Mouse (Mus musculus): ENCODE results near the gene Gpam. TPM values are rescaled to one million over a fixed set of nuclear protein-coding genes. Genes with fewer than 3 reads are reported as not detected.
A peak's percentile ranks its signal among the peaks of the same experiment; 100 is the strongest.

Gpam gene
- polyA plus RNA-seq, 3 experiments from 2014 or later = 1.7 to 2.4 (median 1.9) TPM

DNA sequence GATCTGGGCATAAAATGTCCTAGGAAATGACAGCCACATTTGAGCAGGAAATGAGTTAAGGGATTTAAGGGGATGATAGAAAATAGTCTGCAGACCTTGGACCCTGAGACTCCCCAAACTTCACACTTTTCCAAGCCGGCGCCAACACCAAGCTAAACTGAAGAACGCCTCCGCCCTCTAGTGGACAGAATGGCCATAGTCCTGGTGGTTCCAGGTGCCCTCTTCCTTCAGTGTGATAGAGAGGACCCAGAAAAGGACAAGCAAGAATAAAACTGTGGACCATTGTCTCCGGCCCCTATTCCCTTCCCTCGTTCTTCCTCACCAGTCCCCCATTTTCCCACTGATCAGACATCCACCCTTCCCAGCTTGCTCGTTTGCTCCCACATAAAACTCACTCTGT lies 66.1 kb downstream of the Gpam start:
- ATAC-seq = peak; percentile 42

DNA sequence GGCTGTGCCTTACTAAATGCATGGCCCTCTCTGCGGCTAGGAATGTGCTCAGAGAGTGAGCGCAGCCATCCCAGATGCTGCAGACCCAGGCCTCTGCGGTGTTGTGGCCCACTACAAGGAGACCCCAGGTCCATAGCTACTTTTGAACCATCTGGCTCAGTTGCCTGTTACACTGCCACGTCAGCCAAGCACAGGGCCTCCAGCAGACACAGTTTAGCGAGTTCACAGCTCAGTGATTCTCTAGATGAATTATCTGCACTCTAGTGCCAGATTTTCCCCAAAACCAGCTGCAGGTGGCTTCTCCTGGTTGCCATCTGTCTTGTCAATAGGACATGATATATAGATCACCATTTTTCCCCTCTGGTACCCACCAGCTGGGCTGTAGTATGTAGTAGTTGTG lies 69.6 kb downstream of the Gpam start:
- no peak for ATAC-seq

- no peak for ATAC-seq
Measured at GRCm38 (mm10) chr19:55055634-55056269, 71.3 kb downstream of the Gpam start.

DNA sequence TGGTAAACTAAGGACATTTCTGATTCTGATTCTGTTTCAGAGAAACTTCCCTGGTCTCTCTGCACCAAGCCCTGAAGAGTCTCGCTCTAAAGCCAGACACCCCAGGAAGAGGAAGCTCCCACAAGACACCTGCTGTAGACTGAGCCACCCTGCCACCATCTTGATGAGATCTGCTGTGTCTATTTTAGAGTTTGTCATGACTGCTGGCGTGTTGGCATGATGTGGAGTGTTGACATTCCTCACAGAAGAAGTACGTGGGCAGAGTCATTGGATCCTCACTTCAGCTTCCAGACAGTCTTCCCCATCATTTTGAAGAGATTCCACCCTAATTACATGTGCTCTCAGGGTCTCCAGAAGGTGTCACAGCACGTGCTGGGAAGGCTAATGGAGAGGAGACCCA lies 73.9 kb downstream of the Gpam start:
- ATAC-seq = no peak

DNA sequence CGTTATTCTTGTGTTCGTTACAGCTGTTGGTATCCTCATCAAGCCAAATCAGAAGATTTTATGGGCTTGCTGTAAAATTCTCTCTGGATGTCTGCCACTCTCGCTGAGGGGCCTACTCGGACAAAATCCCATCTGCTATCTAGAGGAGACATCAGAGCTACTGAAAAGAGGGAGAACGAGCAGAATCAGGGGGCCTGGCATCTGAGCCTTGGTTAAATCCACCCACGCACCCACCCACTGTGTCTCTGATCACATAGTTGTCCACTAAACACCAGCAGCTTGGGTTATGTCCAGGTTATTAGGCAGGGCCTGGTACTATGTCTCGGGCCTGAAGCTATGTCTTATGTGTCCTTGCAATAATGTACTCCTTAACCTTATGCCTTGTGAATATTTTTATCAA lies 89.6 kb downstream of the Gpam start:
- no peak for ATAC-seq

DNA sequence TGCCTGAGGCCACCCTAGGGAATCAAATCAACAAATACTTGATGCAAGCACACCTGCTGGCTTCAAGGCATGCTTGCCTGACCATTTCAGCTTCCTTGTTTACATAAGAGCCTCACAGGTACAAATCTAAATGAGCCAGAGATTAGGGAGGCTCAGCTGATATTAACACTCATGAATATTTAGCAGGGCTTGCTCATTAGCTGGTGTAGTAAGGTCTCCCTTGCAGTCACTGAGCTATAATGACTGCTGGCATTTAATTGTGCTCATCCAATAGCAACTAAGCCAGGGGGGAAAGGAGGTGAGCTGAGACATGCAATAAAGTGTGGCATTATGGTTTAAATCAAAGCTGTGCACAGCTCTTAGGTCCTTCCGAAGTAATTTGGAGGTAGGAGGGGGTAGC lies 108.2 kb downstream of the Gpam start:
- no peak for ATAC-seq

Other genes with a start within 250 kb of the Gpam start
- not detected for gene Tectb, start 53.5 kb upstream of the Gpam start, polyA plus RNA-seq (2017; shearing (Covaris generic))
- under 1 TPM; 0.18 to 0.56 (median 0.46) TPM for gene Gucy2g, start 114.0 kb upstream of the Gpam start, polyA plus RNA-seq (2017; shearing (Covaris generic))
- 100 to 1,000 TPM in 1 of 3 experiments, 10 to 100 TPM in 2; 48.2 to 133 (median 87.2) TPM for gene Acsl5, start 124.7 kb upstream of the Gpam start, polyA plus RNA-seq (2017; shearing (Covaris generic))
- 10 to 100 TPM; 59.2 to 70.5 (median 65.2) TPM for gene Zdhhc6, start 188.8 kb upstream of the Gpam start, polyA plus RNA-seq (2017; shearing (Covaris generic))
- 10 to 100 TPM; 26.2 to 39.5 (median 34.4) TPM for gene Vti1a, start 189.1 kb upstream of the Gpam start, polyA plus RNA-seq (2017; shearing (Covaris generic))